Mouse (Mus musculus) heart, postnatal 0 days (tissue): ENCODE results near the gene Tenm3.

ENCODE experiments used
- CTCF ChIP-seq: IDR thresholded peaks from 2 replicates; pipeline ENCODE4 v1.5.1; 2016; ENCODE audit warnings: antibody characterized with exemption, control low read depth, low read depth
- EP300 ChIP-seq: IDR thresholded peaks from 2 replicates; pipeline ENCODE4 v1.6.1; 2016; ENCODE audit warnings: antibody characterized with exemption, low read depth

DNA sequence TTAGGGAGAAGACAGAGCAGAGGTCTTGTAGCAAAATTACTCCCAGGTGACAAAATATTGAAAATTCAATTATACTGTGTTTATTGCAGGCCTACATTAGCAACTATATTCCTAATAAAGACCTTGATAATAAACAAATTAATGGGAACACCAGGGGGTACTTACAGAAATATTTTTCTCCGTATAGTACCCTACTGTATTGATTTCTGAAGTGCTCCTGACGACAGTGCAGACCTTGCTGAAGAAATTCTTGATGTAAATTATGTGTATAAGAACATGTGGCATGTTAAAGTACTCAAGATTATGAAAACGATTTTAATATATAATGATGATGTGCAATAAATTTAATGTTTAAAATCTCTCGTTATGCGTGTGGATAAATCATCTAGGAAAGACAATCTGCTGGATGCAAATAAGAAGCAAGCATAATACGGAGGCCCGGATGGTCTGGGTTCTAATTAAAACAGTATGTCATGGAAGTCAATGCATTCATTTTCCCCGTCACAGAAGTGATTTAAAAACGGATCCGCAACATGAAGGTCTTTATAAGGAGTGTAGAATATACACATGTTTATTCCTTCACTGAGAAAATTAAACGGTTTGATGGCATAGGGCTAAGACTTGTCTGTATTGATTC lies 221.1 kb downstream of the Tenm3 start:
- TF ChIP-seq EP300 (no peak), CTCF (no peak)
